In genomic region chr14:77463919-77464318, GRCm38 (mm10) we compare ENCODE assay signal across 27 mouse cellular contexts.
"Had no signal": no experiment of that assay in that cellular context is flagged by ENCODE, and none has a peak within 500 bp of the region (broad histone marks: within the 10 kb centered on the region; RNA-seq: fewer than 3 reads in every experiment).

No protein-coding gene starts in this region.

- H3K4me1 ChIP-seq: hindbrain, embryonic 12.5 days; intestine, embryonic 15.5 days; limb, embryonic 12.5 days; liver, embryonic 13.5 days; liver, embryonic 15.5 days had no signal

- ATAC-seq: hindbrain, embryonic 16.5 days; inflammation-experienced regulatory T-cells, adult 6 months; intestine, embryonic 15.5 days; intestine, postnatal 0 days had no signal

- DNase-seq: gastrocnemius, adult 2 months; gastrocnemius, postnatal 10 days; gastrocnemius, postnatal 25 days; heart, adult 18-20 months; heart, postnatal 14 days; heart, postnatal 36 days; kidney, adult 18-20 months; kidney, adult 8-10 months; kidney, postnatal 10 days; kidney, postnatal 36 days; liver; liver, embryonic 13.5 days had no signal

- H3K9me3 ChIP-seq: heart, embryonic 10.5 days; heart, embryonic 13.5 days; heart, embryonic 15.5 days; hindbrain, embryonic 12.5 days; intestine, embryonic 15.5 days; limb, embryonic 10.5 days; limb, embryonic 12.5 days; liver, embryonic 13.5 days; liver, embryonic 15.5 days had no signal

- H3K27ac ChIP-seq: gastrocnemius, adult 2 months; heart, embryonic 10.5 days; heart, embryonic 15.5 days; hindbrain, embryonic 12.5 days; hindbrain, embryonic 14.5 days; intestine, embryonic 15.5 days; layer of hippocampus, adult 2 months; left cerebral cortex, adult 2 months; limb, embryonic 10.5 days; limb, embryonic 12.5 days; liver, embryonic 13.5 days; liver, embryonic 15.5 days had no signal

- H3K4me2 ChIP-seq: heart, embryonic 13.5 days; heart, embryonic 15.5 days; hindbrain, embryonic 12.5 days; hindbrain, embryonic 14.5 days; intestine, embryonic 15.5 days; limb, embryonic 12.5 days; liver, embryonic 11.5 days; liver, embryonic 13.5 days; liver, embryonic 15.5 days had no signal

- H3K4me3 ChIP-seq: gastrocnemius, adult 2 months; heart, embryonic 10.5 days; heart, embryonic 13.5 days; heart, embryonic 15.5 days; hindbrain, embryonic 12.5 days; intestine, embryonic 15.5 days; layer of hippocampus, adult 2 months; left cerebral cortex, adult 2 months; limb, embryonic 10.5 days; limb, embryonic 12.5 days; liver, embryonic 13.5 days; liver, embryonic 15.5 days had no signal

- H3K27me3 ChIP-seq: heart, embryonic 13.5 days; heart, embryonic 15.5 days; hindbrain, embryonic 12.5 days; intestine, embryonic 15.5 days; limb, embryonic 12.5 days; liver, embryonic 13.5 days; liver, embryonic 15.5 days had no signal

- H3K9ac ChIP-seq: heart, embryonic 13.5 days; heart, embryonic 15.5 days; hindbrain, embryonic 12.5 days; hindbrain, embryonic 14.5 days; intestine, embryonic 15.5 days; limb, embryonic 12.5 days; liver, embryonic 13.5 days; liver, embryonic 15.5 days had no signal

- H3K36me3 ChIP-seq: heart, embryonic 10.5 days; heart, embryonic 13.5 days; heart, embryonic 15.5 days; hindbrain, embryonic 12.5 days; intestine, embryonic 15.5 days; limb, embryonic 10.5 days; limb, embryonic 12.5 days; liver, embryonic 13.5 days; liver, embryonic 15.5 days had no signal
